Mouse (Mus musculus): ENCODE results near the gene Bmpr1b. TPM values are rescaled to one million over a fixed set of nuclear protein-coding genes. Genes with fewer than 3 reads are reported as not detected.

Bmpr1b gene
- polyA plus RNA-seq, 1 experiment from 2014 or later = 5.9 TPM

Other genes starting within 250 kb of the Bmpr1b start
- gene Pdlim5, start 226.3 kb upstream of the Bmpr1b start, polyA plus RNA-seq (2015; fragmentation: Nextera tagmentation; extraction: Ambion mirVana) = 40.5 and 45.5 TPM in 2 replicates